Mouse (Mus musculus) midbrain, embryonic 13.5 days (tissue): ENCODE results near the gene Rap2a. TPM values are rescaled to one million over a fixed set of nuclear protein-coding genes. Genes with fewer than 3 reads are reported as not detected.

Experiments
- ATAC-seq: fragments of 200-750 bp; cut with Nextera tagmentation; 2 replicates; pipeline ENCODE4 v1.8.0; 2017; ENCODE audit warnings: mild to moderate bottlenecking, moderate TSS enrichment, moderate library complexity
- H3K27ac ChIP-seq: fragments of 300-500 bp; sonication (generic); 2 replicates; pipeline ENCODE4 v1.5.1; 2015; ENCODE audit warnings: inconsistent platforms, mild to moderate bottlenecking, moderate library complexity
- H3K27me3 ChIP-seq: fragments of 300-500 bp; sonication (generic); 2 replicates; pipeline ENCODE4 v1.6.1; 2015; ENCODE audit warnings: mild to moderate bottlenecking, inconsistent platforms
- H3K36me3 ChIP-seq: fragments of 300-500 bp; sonication (generic); 2 replicates; pipeline ENCODE4 v1.6.1; 2015; ENCODE audit warnings: mild to moderate bottlenecking, inconsistent platforms
- H3K4me1 ChIP-seq: fragments of 300-500 bp; sonication (generic); replicated peaks from 2 replicates; pipeline ENCODE4 v1.6.1; 2015; ENCODE audit warnings: inconsistent platforms
- H3K4me2 ChIP-seq: fragments of 300-500 bp; sonication (generic); replicated peaks from 2 replicates; pipeline ENCODE4 v1.6.1; 2015; ENCODE audit warnings: moderate library complexity, mild to moderate bottlenecking, inconsistent platforms
- H3K4me3 ChIP-seq: fragments of 300-500 bp; sonication (generic); replicated peaks from 2 replicates; pipeline ENCODE4 v1.5.1; 2015; ENCODE audit warnings: mild to moderate bottlenecking, inconsistent platforms
- H3K9ac ChIP-seq: fragments of 300-500 bp; sonication (generic); replicated peaks from 2 replicates; pipeline ENCODE4 v1.6.1; 2015; ENCODE audit warnings: mild to moderate bottlenecking, inconsistent platforms
- H3K9me3 ChIP-seq: fragments of 300-500 bp; sonication (generic); 2 replicates; pipeline ENCODE4 v1.6.1; 2016; ENCODE audit warnings: mild to moderate bottlenecking, inconsistent platforms
- WGBS: fragments of 180-500 bp; shearing (Covaris S2); methylation state at CpG from one replicate; pipeline ENCODE4 v1.1.7; 2015; 5-methylcytosine and 5-hydroxymethylcytosine counted together
- polyA plus RNA-seq: library from polyadenylated mRNA; unstranded; fragments of >200 nt; fragmentation: Nextera tagmentation; extraction: Ambion mirVana; gene quantifications from 2 replicates; pipeline ENCODE4 v1.2.1, GENCODE M21; 2015

The Rap2a gene
- polyA plus RNA-seq, 1 experiment from 2014 or later, result 14.8 TPM

DNA sequence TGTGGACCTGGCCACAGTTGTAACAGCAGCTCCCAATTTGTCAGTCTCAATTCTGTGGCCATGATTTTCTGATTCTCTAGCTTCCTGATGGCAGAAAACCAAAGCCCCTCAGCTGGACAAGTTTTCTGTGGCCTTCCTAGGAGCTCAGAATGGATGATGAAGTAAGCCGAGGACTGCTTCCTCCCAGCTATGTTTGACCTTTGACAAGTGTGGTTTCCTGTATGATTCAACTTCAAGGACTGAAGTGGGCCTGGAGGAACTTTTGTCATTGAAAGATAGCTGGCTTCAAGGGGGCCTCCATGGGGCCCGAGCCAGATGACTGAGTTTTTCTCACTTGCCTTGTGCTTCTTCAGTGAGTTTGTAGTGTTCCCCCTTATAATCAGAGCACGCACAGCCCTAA, 42.6 kb downstream of the Rap2a start:
- Histone ChIP-seq H3K4me2 (no peak overlapping the region), H3K9ac (no peak overlapping the region), H3K27me3 (no peaks in the 10 kb centered on the region), H3K27ac (no peak overlapping the region), H3K36me3 (no peaks in the 10 kb centered on the region), H3K4me1 (no peaks in the 10 kb centered on the region), H3K9me3 (no peaks in the 10 kb centered on the region), H3K4me3 (no peak overlapping the region)
- 90% methylated on average over 3 of the region's 3 CpGs for WGBS
- no peak for ATAC-seq

DNA sequence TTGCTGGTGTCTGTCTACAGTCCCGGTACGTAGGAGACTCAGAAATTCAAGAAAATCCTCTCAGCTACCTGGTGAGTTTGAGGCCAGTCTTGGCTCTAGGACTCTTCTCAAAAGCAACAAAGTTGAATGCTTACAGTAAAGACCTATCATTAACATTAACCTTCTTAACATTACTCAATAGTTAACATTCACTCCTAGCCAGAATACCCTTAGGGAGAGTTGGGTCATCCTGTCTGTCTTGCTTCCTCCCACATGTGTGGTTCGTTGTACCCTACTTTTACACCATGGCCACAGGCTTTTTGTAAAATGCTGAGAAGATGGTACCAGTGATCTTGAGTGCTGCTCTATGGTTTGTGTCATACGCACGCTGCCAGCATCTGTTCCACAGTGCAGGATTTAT, 45.1 kb downstream of the Rap2a start:
- no peaks in the 10 kb centered on the region for H3K27me3 ChIP-seq
- H3K4me2 ChIP-seq, result no peak overlapping the region
- no peaks in the 10 kb centered on the region for H3K9me3 ChIP-seq
- no peak overlapping the region for H3K4me3 ChIP-seq
- no peaks in the 10 kb centered on the region for H3K4me1 ChIP-seq
- H3K9ac ChIP-seq, result no peak overlapping the region
- no peaks in the 10 kb centered on the region for H3K36me3 ChIP-seq
- H3K27ac ChIP-seq, result no peak overlapping the region
- WGBS, result 90% methylated on average over 5 of the region's 5 CpGs
- ATAC-seq, result no peak

DNA sequence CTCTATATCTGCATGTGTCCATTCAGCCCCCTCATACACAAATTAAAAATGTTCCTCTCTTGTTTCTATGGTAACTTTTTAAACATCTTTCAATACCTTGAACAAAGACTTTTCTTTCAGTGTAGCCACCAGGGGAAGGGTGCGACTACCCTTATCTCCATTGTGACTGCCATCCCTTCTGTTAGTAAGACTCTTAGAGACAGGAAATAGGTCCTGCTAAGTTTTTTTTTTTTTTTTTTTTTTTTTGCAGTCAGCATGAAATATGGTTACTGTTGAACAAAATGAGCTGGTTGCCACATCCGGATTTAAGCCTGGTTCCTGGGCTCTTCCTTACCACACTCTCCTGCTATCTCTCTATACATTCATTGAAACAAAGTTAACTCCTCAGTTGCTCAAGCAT, 47.4 kb downstream of the Rap2a start:
- no peak overlapping the region for H3K4me2 ChIP-seq
- no peaks in the 10 kb centered on the region for H3K4me1 ChIP-seq
- WGBS, result 74% methylated on average over 2 of the region's 2 CpGs
- no peak overlapping the region for H3K27ac ChIP-seq
- no peaks in the 10 kb centered on the region for H3K9me3 ChIP-seq
- no peaks in the 10 kb centered on the region for H3K36me3 ChIP-seq
- H3K27me3 ChIP-seq, result no peaks in the 10 kb centered on the region
- no peak for ATAC-seq
- no peak overlapping the region for H3K4me3 ChIP-seq
- no peak overlapping the region for H3K9ac ChIP-seq

DNA sequence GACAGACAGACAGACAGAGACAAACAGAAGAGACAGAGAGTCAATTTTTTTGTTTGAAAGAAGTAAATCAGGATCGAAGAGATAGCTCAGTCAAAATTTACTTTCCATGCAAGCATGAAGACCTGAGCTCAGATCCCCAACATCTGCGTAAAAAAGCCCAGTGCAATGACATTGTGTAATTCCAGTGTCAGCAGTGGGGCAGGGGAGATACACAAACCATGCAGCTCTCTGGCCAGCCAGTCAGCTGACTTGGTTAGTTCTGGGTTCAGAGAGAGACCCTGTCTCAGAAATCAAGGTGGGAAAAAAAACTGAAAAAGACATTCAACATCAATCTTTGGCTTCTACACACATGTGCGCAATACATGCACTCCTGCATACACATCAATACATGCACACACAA, 55.1 kb downstream of the Rap2a start:
- H3K36me3 ChIP-seq, result no peaks in the 10 kb centered on the region
- H3K4me2 ChIP-seq, result no peak overlapping the region
- no peaks in the 10 kb centered on the region for H3K27me3 ChIP-seq
- no peak overlapping the region for H3K27ac ChIP-seq
- no peak overlapping the region for H3K4me3 ChIP-seq
- H3K9ac ChIP-seq, result no peak overlapping the region
- no peak for ATAC-seq
- H3K4me1 ChIP-seq, result no peaks in the 10 kb centered on the region
- 96% methylated on average over 3 of the region's 3 CpGs for WGBS
- no peaks in the 10 kb centered on the region for H3K9me3 ChIP-seq

DNA sequence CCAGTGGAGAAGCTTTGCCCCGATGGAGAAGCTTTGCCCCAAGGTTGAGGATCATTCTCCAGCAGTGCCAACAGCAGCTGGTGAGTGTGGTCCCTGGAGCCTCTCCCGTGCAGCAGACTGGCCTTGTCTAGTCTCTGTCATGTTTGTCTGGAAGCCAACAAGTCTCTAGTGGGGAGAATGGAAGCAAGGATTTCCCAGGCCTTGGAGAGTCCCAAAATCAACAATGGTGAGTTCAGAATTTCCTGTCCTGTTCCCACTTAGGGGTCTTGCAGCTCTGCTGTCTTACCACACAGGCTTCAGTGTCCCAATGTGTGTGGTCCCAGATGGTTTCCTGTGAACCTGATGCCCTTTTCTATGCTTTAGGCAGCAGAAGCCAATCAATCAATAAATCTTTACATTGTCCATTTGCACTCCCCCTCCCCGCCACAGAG, 56.6 kb downstream of the Rap2a start:
- WGBS, result 68% methylated on average over 3 of the region's 3 CpGs
- Histone ChIP-seq H3K9me3 (no peaks in the 10 kb centered on the region), H3K27ac (no peak overlapping the region), H3K36me3 (no peaks in the 10 kb centered on the region), H3K27me3 (no peaks in the 10 kb centered on the region), H3K9ac (no peak overlapping the region), H3K4me2 (no peak overlapping the region), H3K4me1 (no peaks in the 10 kb centered on the region), H3K4me3 (no peak overlapping the region)
- ATAC-seq, result no peak

DNA sequence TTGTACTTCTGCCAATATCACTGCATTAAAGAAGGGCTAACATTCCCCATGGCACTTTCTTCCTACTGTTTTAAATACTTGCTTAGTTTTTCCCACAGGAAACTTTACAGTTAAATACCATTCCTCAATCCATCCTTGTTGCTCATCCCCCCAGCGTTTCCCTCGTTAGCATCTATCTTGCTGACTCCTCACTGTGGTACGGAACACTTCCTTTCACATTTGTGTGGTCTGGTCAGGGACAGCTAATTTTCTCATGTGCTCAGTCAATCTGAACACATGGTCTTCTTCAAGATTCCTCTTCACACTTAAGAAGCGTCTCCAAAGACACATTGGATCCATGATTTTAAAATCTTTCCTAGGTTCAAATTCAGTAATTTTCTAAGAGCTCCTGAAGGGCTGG, 57.2 kb downstream of the Rap2a start:
- ATAC-seq, result no peak
- Histone ChIP-seq H3K4me3 (no peak overlapping the region), H3K4me1 (no peaks in the 10 kb centered on the region), H3K27me3 (no peaks in the 10 kb centered on the region), H3K36me3 (no peaks in the 10 kb centered on the region), H3K27ac (no peak overlapping the region), H3K4me2 (no peak overlapping the region), H3K9ac (no peak overlapping the region), H3K9me3 (no peaks in the 10 kb centered on the region)
- WGBS, result 82% methylated on average over 4 of the region's 4 CpGs

DNA sequence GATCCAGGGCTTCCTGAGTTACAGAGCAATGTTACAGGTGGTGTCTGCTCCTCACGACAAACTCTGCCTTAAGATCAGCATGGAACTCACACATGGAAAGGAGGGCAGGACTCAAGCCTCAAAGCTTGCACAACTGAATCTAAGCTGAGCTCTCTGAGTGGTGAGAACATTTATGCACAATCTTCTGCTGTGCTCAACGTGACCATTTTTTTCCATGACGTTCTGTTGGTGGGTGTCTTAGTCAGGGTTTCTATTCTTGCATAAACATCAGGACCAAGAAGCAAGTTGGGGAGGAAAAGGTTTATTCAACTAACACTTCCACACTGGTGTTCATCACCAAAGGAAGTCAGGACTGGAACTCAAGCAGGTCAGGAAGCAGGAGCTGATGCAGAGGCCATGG, 57.7 kb downstream of the Rap2a start:
- Histone ChIP-seq H3K9me3 (no peaks in the 10 kb centered on the region), H3K9ac (no peak overlapping the region), H3K4me3 (no peak overlapping the region), H3K27me3 (no peaks in the 10 kb centered on the region), H3K36me3 (no peaks in the 10 kb centered on the region), H3K4me1 (no peaks in the 10 kb centered on the region), H3K27ac (no peak overlapping the region), H3K4me2 (no peak overlapping the region)
- ATAC-seq, result no peak
- 90% methylated on average over 3 of the region's 3 CpGs for WGBS

DNA sequence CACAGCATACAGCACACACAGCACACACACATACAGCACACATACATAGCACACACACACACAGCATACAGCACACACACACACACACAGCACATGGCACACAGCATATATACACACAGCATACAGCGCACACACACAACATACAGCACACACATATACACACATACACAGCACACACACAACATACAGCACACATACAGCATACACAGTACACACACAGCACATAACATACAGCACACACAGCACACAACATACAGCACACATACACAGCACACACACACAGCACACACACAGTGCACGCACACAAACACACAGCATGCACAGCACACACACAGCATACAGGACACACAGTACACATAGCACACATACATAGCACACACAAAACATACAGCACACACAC, 60.9 kb downstream of the Rap2a start:
- Histone ChIP-seq H3K27ac (no peak overlapping the region), H3K9ac (no peak overlapping the region), H3K27me3 (no peaks in the 10 kb centered on the region), H3K4me2 (no peak overlapping the region), H3K4me3 (no peak overlapping the region), H3K36me3 (no peaks in the 10 kb centered on the region), H3K4me1 (no peaks in the 10 kb centered on the region), H3K9me3 (no peaks in the 10 kb centered on the region)
- no peak for ATAC-seq
- 78% methylated on average over 2 of the region's 2 CpGs for WGBS

DNA sequence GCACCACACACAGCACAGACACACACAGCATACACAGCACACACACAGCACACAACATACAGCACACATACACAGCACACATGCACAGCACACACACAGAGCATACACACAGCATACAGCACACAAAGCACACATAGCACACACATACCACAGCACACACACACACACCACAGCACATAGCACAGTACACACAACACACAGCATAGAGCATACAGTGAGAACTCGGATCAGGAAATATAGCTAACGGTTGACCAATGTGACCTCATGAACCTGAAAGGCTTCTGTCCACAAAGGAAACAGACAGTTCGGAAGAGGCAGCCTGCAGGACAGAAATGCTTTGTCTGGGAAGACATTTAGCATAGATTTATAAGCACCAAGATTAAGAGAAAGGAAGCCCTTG, 61.4 kb downstream of the Rap2a start:
- Histone ChIP-seq H3K4me2 (no peak overlapping the region), H3K4me1 (no peaks in the 10 kb centered on the region), H3K27ac (no peak overlapping the region), H3K9me3 (no peaks in the 10 kb centered on the region), H3K4me3 (no peak overlapping the region), H3K9ac (no peak overlapping the region), H3K27me3 (no peaks in the 10 kb centered on the region), H3K36me3 (no peaks in the 10 kb centered on the region)
- ATAC-seq, result no peak
- 79% methylated on average over 3 of the region's 3 CpGs for WGBS

DNA sequence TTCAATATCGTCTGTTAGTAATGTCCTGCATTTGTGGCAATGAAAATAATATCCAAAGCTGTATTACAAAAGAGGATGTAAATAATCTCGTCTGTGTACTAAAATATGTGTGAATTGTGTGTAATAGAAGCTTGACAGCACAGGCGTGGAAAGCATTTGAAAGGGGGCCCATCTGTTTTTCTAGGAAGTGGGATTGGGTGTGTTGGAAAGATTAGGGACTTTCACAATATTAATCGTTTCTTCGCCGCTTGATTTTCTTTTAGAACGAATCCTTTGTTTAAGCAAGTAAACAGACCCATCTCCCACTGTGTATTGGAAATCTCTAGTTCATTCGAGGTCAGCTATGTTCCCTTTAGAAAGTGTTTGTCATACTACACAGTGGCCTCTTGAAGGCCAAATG, 64.2 kb downstream of the Rap2a start:
- no peaks in the 10 kb centered on the region for H3K4me1 ChIP-seq
- no peak for ATAC-seq
- H3K4me3 ChIP-seq, result no peak overlapping the region
- no peaks in the 10 kb centered on the region for H3K27me3 ChIP-seq
- H3K36me3 ChIP-seq, result no peaks in the 10 kb centered on the region
- H3K27ac ChIP-seq, result no peak overlapping the region
- no peak overlapping the region for H3K9ac ChIP-seq
- H3K4me2 ChIP-seq, result no peak overlapping the region
- H3K9me3 ChIP-seq, result no peaks in the 10 kb centered on the region
- 66% methylated on average over 8 of the region's 8 CpGs for WGBS

DNA sequence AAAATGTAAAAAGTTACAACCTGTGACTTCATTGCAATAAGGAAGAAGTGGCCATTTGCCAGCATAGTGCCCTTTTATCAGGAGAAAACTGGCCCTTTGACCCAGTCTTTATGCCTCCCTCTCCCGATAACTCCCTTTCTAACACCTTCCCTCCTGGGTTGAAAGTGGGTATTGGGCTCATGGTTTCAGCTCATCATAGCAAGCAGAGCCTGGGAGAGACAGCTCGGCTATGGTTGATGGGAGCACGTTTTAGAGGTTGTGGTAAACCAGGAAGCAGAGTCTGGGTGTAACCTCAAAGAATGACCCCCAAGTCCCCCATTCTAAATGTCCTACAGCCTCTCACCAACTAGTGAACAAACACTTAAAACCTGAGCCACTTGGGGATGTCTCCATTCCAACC, 64.7 kb downstream of the Rap2a start:
- Histone ChIP-seq H3K4me1 (no peaks in the 10 kb centered on the region), H3K36me3 (no peaks in the 10 kb centered on the region), H3K4me2 (no peak overlapping the region), H3K4me3 (no peak overlapping the region), H3K27me3 (no peaks in the 10 kb centered on the region), H3K27ac (no peak overlapping the region), H3K9me3 (no peaks in the 10 kb centered on the region), H3K9ac (no peak overlapping the region)
- WGBS, result 88% methylated on average over 3 of the region's 3 CpGs
- no peak for ATAC-seq

DNA sequence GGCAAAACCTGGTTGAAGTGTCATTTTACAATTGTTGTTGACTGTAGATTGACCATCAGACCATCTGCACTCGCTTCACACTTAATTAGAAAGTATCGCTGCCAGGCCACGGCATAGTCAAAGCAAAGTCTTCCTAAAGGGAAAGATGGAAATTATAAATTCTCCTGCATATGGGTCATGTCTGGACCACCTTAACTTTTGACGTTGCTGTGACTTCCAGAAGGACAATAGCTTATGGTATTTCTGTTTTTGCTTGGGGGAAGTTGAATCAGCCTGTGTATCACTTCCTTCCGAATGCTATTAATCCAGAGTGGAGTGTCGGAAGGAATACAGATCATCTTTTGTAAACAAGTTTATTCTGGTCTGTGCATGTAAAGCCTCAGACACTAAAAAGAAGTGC, 65.6 kb downstream of the Rap2a start:
- Histone ChIP-seq H3K4me3 (no peak overlapping the region), H3K9ac (no peak overlapping the region), H3K36me3 (no peaks in the 10 kb centered on the region), H3K4me2 (no peak overlapping the region), H3K27ac (no peak overlapping the region), H3K9me3 (no peaks in the 10 kb centered on the region), H3K4me1 (no peaks in the 10 kb centered on the region), H3K27me3 (no peaks in the 10 kb centered on the region)
- 90% methylated on average over 6 of the region's 6 CpGs for WGBS
- no peak for ATAC-seq

DNA sequence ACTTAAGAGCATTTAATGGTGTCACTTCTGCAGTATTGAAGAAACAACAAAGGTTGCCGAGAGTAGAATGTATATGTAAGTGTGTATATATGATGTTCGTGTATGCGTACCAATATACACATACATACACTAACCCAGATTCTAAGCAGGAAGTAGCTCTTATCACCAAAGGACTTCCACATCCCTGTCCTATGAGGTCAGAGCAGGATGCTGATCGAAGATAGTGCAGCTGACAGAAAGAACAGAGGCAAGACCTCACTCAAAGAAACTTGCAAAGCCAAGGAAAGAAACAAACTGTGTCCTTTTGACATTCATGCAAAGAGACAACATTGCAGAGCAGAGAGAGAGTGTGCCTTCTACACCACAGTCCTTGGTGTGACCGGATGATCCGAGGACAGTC, 66.3 kb downstream of the Rap2a start:
- H3K36me3 ChIP-seq, result no peaks in the 10 kb centered on the region
- H3K4me1 ChIP-seq, result no peaks in the 10 kb centered on the region
- H3K27ac ChIP-seq, result no peak overlapping the region
- WGBS, result 93% methylated on average over 6 of the region's 6 CpGs
- ATAC-seq, result no peak
- no peak overlapping the region for H3K4me2 ChIP-seq
- H3K9me3 ChIP-seq, result no peaks in the 10 kb centered on the region
- no peak overlapping the region for H3K4me3 ChIP-seq
- H3K9ac ChIP-seq, result no peak overlapping the region
- H3K27me3 ChIP-seq, result no peaks in the 10 kb centered on the region
